Mouse (Mus musculus) forebrain, embryonic 11.5 days (tissue): ENCODE data around the gene Cfap161. TPM values are rescaled to one million over a fixed set of nuclear protein-coding genes. Genes with fewer than 3 reads are reported as not detected.

Experiments
- ATAC-seq: fragments of 200-750 bp; cut with Nextera tagmentation; replicated peaks from 2 replicates; pipeline ENCODE4 v1.8.0; 2017; ENCODE audit warnings: moderate TSS enrichment; ENCODE audit not compliant: low FRiP score
- DNase-seq: peaks from one replicate; pipeline ENCODE4 v3.0.0-alpha.2; 2017; ENCODE audit warnings: low spot score
- H3K27ac ChIP-seq: fragments of 300-500 bp; sonication (generic); 2 replicates; pipeline ENCODE4 v1.5.1; 2014; ENCODE audit warnings: low read depth, low read length
- H3K27me3 ChIP-seq: fragments of 300-500 bp; sonication (generic); 2 replicates; pipeline ENCODE4 v1.6.1; 2014; ENCODE audit warnings: mild to moderate bottlenecking, low read length, mixed read lengths; ENCODE audit not compliant: control insufficient read depth, insufficient read depth
- H3K36me3 ChIP-seq: fragments of 300-500 bp; sonication (generic); 2 replicates; pipeline ENCODE4 v1.6.1; 2014; ENCODE audit warnings: mild to moderate bottlenecking, low read length, moderate library complexity, mixed read lengths; ENCODE audit not compliant: control insufficient read depth, insufficient read depth
- H3K4me1 ChIP-seq: fragments of 300-500 bp; sonication (generic); replicated peaks from 2 replicates; pipeline ENCODE4 v1.6.1; 2014; ENCODE audit warnings: low read length, mixed read lengths; ENCODE audit not compliant: control insufficient read depth, insufficient read depth
- H3K4me2 ChIP-seq: fragments of 300-500 bp; sonication (generic); 2 replicates; pipeline ENCODE4 v1.6.1; 2014; ENCODE audit warnings: low read depth, mild to moderate bottlenecking, low read length, moderate library complexity, mixed read lengths; ENCODE audit not compliant: severe bottlenecking
- H3K4me3 ChIP-seq: fragments of 300-500 bp; sonication (generic); 2 replicates; pipeline ENCODE4 v1.5.1; 2014; ENCODE audit warnings: low read depth, low read length
- H3K9ac ChIP-seq: fragments of 300-500 bp; sonication (generic); 2 replicates; pipeline ENCODE4 v1.6.1; 2014; ENCODE audit warnings: low read length
- H3K9me3 ChIP-seq: fragments of 300-500 bp; sonication (generic); 2 replicates; pipeline ENCODE4 v1.6.1; 2016; ENCODE audit warnings: low read length, mixed read lengths; ENCODE audit not compliant: control insufficient read depth
- WGBS: fragments of 180-500 bp; shearing (Covaris S2); extraction: QIAGEN DNeasy Blood & Tissue Kit; methylation state at CpG from one replicate; pipeline ENCODE4 v1.1.7; 2014; 5-methylcytosine and 5-hydroxymethylcytosine counted together
- polyA plus RNA-seq: library from polyadenylated mRNA; unstranded; fragments of >200 nt; fragmentation: Nextera tagmentation; extraction: Ambion mirVana; gene quantifications from 2 replicates; pipeline ENCODE4 v1.2.1, GENCODE M21; 2014

Cfap161 gene
- polyA plus RNA-seq, 1 experiment from 2014 or later: 0.21 TPM

DNA sequence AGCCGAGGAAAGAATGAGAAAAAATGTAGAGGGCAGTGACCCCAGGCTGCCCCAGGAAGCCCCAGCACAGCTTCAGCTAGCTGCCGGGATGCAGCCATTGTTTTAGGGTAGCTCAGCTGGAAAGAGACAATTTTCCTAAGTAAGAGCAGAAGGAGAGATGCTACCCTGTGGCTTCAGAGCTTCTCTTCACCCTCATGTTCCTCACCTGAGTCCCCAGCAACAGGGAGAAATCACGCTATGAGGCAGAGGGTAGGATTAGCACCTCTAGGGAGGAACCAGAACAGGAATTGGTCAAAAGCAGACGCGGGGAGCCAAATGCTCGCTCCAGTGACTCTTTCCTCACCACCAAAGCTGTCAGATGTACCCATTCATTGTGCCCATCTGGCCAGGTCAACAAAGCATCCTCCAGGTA, 60.0 kb downstream of the Cfap161 start:
- H3K27ac ChIP-seq: no peak overlapping the region
- no peaks in the 10 kb centered on the region for H3K36me3 ChIP-seq
- no peak overlapping the region for H3K4me3 ChIP-seq
- no peak for ATAC-seq
- 57% methylated on average over 6 of the region's 6 CpGs for WGBS
- H3K4me1 ChIP-seq: no peaks in the 10 kb centered on the region
- H3K9ac ChIP-seq: no peak overlapping the region
- H3K4me2 ChIP-seq: no peak overlapping the region
- no peaks in the 10 kb centered on the region for H3K27me3 ChIP-seq
- no peaks in the 10 kb centered on the region for H3K9me3 ChIP-seq
- DNase-seq: no peak

DNA sequence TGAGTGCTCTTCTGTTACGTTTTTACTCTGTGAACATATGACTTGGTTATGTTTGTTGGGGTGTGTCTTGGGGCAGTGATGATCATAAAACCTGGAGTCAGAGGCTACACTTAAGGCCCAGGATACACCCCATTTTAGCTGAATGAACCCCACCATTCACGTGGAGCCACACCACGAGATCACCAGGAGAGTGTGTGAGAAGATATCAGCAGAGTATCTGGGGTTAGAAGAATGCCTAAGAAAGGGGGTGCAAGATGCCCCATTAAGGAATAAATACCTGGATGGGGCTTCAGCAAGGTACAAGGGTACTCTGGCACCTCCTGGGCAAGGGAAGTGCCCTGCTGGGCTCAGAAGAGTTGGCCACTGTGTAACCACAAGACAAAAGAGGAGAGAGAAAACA, 60.4 kb downstream of the Cfap161 start:
- Histone ChIP-seq H3K9ac (no peak overlapping the region), H3K36me3 (no peaks in the 10 kb centered on the region), H3K4me2 (no peak overlapping the region), H3K4me1 (no peaks in the 10 kb centered on the region), H3K27me3 (no peaks in the 10 kb centered on the region), H3K9me3 (no peaks in the 10 kb centered on the region), H3K4me3 (no peak overlapping the region), H3K27ac (no peak overlapping the region)
- DNase-seq (no peak), ATAC-seq (no peak)
- 86% methylated on average over 3 of the region's 3 CpGs for WGBS

DNA sequence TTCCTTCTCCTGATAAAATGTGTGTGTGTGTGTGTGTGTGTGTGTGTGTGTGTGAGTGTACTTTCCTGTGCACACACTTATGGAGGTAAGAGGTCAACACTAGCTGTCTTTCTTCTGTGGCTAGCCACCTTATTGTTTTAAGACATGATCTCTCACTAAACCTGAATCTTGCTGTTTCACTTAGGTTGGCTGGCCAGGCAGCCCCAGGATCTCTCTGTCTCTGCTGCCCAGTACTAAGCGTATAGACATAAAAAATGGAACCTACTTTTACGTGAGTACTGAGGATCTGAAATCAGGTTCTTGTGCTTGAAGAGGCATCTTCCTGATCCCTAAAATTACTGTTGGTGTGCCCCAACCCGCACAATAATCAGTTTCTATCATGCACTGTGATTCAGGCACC, 61.9 kb downstream of the Cfap161 start:
- no peak overlapping the region for H3K27ac ChIP-seq
- no peaks in the 10 kb centered on the region for H3K4me1 ChIP-seq
- no peak overlapping the region for H3K4me2 ChIP-seq
- H3K9ac ChIP-seq: no peak overlapping the region
- no peaks in the 10 kb centered on the region for H3K9me3 ChIP-seq
- H3K4me3 ChIP-seq: no peak overlapping the region
- no peak for DNase-seq
- H3K36me3 ChIP-seq: no peaks in the 10 kb centered on the region
- ATAC-seq: no peak
- H3K27me3 ChIP-seq: no peaks in the 10 kb centered on the region
- WGBS: 89% methylated on average over 3 of the region's 3 CpGs

DNA sequence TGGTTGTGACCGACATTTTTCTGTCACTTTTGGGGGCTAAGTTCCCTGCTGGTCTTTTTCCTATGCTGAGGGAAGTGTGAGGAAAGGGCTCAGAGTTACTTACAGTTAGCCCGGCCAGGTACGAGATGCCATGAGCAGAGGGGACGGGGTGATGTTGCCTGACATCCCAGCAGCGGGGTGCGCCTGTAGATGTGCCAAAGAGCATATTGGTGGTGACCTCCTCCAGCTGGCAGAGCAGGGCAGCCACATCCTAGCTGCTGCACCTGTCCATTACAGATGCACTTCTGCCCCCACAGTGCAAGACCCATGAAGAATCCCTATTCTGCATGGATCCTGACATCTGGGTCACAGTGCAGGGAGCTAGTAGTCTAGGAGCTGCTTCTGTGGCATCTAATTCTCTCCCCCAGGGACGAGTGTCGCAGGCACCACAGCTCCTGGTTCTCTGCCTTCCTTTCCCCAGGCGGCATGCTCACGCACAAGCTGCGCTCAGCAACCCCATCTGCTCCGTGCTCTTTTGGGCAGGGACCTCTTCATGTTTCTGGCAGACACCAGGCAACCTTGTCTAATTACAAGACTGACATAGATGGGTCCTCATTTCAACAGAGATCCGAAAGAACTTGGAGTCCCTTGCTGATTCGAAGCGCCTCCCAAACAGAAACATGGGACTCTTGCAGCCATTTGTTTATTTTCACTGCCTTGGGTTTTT, 62.6 kb downstream of the Cfap161 start:
- Histone ChIP-seq H3K4me2 (no peak overlapping the region), H3K27ac (no peak overlapping the region), H3K4me3 (no peak overlapping the region), H3K36me3 (no peaks in the 10 kb centered on the region), H3K4me1 (no peaks in the 10 kb centered on the region), H3K9ac (no peak overlapping the region), H3K9me3 (no peaks in the 10 kb centered on the region), H3K27me3 (no peaks in the 10 kb centered on the region)
- ATAC-seq (no peak), DNase-seq (no peak)
- WGBS: 89% methylated on average over 15 of the region's 15 CpGs

DNA sequence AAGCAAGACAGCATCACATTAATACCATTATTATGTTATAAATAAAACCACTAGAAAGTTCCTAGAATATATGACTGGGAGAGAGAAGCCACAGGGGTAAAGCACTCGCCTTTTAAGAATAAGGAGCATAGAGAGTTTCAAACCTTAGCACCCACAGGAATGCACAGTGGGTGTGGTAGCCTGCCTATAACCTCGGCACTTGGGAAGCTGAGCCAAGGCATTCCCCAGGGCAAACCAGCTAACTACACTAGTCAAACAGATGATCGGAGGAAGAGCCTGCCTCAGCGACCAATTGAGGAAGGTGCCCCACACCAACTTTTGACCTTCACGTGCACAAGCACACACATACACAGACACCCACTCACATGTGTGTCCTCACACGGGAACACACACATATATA, 63.4 kb downstream of the Cfap161 start:
- ATAC-seq: no peak

DNA sequence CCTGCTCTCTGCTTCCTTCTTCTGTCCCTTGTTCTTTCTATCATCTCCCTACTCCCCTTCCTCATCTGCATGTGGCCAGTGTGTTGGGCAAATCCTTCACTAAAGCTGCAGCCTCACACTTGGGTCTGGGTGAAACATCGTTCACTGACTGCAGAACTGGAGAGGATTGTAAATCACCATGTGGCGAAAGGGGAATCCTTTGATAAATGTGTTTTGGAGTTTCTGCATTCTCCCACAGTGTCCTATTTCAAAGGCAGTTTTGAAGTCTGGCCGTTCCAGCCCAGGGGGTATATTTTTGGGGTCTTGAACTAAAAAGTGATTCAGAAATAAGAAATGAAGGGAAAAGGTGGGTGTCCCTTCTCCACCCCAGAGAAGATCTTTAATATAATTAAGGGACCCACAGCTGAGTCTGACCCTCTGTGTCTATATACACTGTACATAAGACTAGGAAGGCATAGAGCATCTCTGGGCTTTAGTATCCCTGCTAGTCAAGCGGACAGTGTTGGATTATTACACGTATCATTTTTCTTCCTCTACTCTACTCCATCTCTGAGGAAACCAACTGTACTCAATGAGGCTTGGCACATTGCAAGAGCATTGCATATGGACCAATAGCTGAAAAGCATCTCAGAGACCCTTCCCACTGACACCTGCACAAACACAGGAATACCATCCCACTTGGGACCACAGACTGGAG, 67.6 kb downstream of the Cfap161 start:
- ATAC-seq (no peak), DNase-seq (no peak)
- Histone ChIP-seq H3K27me3 (no peaks in the 10 kb centered on the region), H3K4me2 (no peak overlapping the region), H3K4me1 (no peaks in the 10 kb centered on the region), H3K36me3 (no peaks in the 10 kb centered on the region), H3K9ac (no peak overlapping the region), H3K9me3 (no peaks in the 10 kb centered on the region), H3K4me3 (no peak overlapping the region), H3K27ac (no peak overlapping the region)
- WGBS: 75% methylated on average over 5 of the region's 5 CpGs

More for the DNA sequence above, 63.4 kb downstream of the Cfap161 start:
- H3K27me3 ChIP-seq: no peaks in the 10 kb centered on the region
- H3K36me3 ChIP-seq: no peaks in the 10 kb centered on the region
- no peak overlapping the region for H3K27ac ChIP-seq
- no peak overlapping the region for H3K4me3 ChIP-seq
- no peaks in the 10 kb centered on the region for H3K4me1 ChIP-seq
- no peak overlapping the region for H3K9ac ChIP-seq
- H3K4me2 ChIP-seq: no peak overlapping the region
- no peaks in the 10 kb centered on the region for H3K9me3 ChIP-seq
- DNase-seq: no peak
- WGBS: 86% methylated on average over 6 of the region's 6 CpGs

DNA sequence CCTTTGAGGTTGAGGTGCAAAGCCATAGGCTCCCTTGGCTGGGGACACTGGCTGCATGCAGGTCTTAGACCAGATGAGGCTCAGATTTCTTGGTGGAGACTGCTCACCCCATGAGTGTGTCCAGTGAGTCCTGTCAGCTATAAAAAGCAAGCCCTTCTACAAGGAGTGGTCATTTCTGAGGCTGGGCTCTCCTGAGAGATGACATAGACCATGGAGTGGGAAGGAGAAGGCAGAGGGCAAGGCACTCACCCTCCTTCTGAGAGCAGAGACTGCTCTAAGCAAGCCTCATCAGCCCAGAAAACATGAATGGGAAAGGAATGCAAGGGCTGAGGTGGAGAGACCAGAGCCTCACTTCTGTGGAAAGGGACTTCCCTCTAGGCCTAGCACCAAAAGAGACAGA, 68.9 kb downstream of the Cfap161 start:
- Histone ChIP-seq H3K4me2 (no peak overlapping the region), H3K27me3 (no peaks in the 10 kb centered on the region), H3K36me3 (no peaks in the 10 kb centered on the region), H3K27ac (no peak overlapping the region), H3K4me1 (no peaks in the 10 kb centered on the region), H3K9me3 (no peaks in the 10 kb centered on the region), H3K4me3 (no peak overlapping the region), H3K9ac (no peak overlapping the region)
- no peak for DNase-seq
- no peak for ATAC-seq

DNA sequence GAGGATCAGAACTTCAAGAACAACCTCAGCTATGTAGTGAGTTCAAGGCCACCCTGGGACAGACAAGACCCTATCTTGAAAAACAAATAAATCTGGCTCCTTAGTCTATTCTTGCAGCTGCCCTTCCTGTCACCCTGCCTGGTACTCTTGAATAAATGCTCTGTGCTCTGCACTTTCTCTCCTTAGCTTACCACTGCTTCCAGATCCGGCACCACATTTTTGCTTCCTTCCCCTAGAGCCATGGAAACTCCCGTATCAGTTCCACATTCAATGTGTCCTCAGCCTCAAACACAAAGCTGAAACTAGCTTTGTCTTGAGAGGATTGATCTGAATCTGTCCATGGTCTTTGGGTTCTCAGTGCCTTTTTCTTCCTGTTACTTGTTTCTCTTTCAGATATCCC, 70.1 kb downstream of the Cfap161 start:
- Histone ChIP-seq H3K36me3 (no peaks in the 10 kb centered on the region), H3K4me1 (no peaks in the 10 kb centered on the region), H3K9ac (no peak overlapping the region), H3K27me3 (no peaks in the 10 kb centered on the region), H3K9me3 (no peaks in the 10 kb centered on the region), H3K27ac (no peak overlapping the region), H3K4me3 (no peak overlapping the region), H3K4me2 (no peak overlapping the region)
- ATAC-seq (no peak), DNase-seq (no peak)
- 81% methylated on average over 2 of the region's 2 CpGs for WGBS
